Mouse (Mus musculus) urinary bladder, adult 2 months (tissue): ENCODE data around the gene Gm26620. TPM values are rescaled to one million over a fixed set of nuclear protein-coding genes. Genes with fewer than 3 reads are reported as not detected.

Source experiments
- DNase-seq: peaks from one replicate; pipeline ENCODE4 v3.0.0; 2022; ENCODE audit warnings: low spot score
- polyA plus RNA-seq: library from polyadenylated mRNA; depleted of rRNA; stranded (reverse); fragments of >200 nt; gene quantifications from 2 replicates; pipeline ENCODE4 v1.2.3, GENCODE M21; 2012; rRNA removed

Gene Gm26620
- polyA plus RNA-seq, 1 experiment: 1.0 TPM

GRCm38 (mm10) chr1:170911907-170912660 is 27.2 kb downstream of the Gm26620 start:
- DNase-seq: no peak

GRCm38 (mm10) chr1:170912891-170913615 is 28.2 kb downstream of the Gm26620 start, which contains the start of gene Fcrlb:
Fcrlb (minus strand) TSS chr1:170912941.
- no peak for DNase-seq

GRCm38 (mm10) chr1:170915657-170916056 is 30.8 kb downstream of the Gm26620 start:
- no peak for DNase-seq

- no peak for DNase-seq
These were observed 34.4 kb downstream of the Gm26620 start for GRCm38 (mm10) chr1:170919308-170919707.

- DNase-seq: no peak
These were observed 39.6 kb downstream of the Gm26620 start for GRCm38 (mm10) chr1:170924485-170924884.

GRCm38 (mm10) chr1:170926941-170927340 is 42.1 kb downstream of the Gm26620 start:
- no peak for DNase-seq

- DNase-seq: no peak
These were observed 42.5 kb downstream of the Gm26620 start, which contains the start of gene Fcrla for GRCm38 (mm10) chr1:170927378-170927777. Fcrla (minus strand) TSS chr1:170927583.

GRCm38 (mm10) chr1:170928467-170928866 is 43.6 kb downstream of the Gm26620 start:
- DNase-seq: no peak

- DNase-seq: no peak
These were observed 44.4 kb downstream of the Gm26620 start for GRCm38 (mm10) chr1:170929245-170929644.

- no peak for DNase-seq
These were observed 47.2 kb downstream of the Gm26620 start for GRCm38 (mm10) chr1:170932043-170932442.

GRCm38 (mm10) chr1:170933386-170933920 is 48.6 kb downstream of the Gm26620 start:
- DNase-seq: no peak

GRCm38 (mm10) chr1:170933940-170934339 is 49.1 kb downstream of the Gm26620 start:
- DNase-seq: no peak

GRCm38 (mm10) chr1:170934383-170934782 is 49.5 kb downstream of the Gm26620 start:
- no peak for DNase-seq

Other genes with a start within 250 kb of the Gm26620 start
- 37.8 and 39.7 TPM in 2 replicates for gene Olfml2b, start 240.5 kb upstream of the Gm26620 start, polyA plus RNA-seq
- gene Atf6, start 17.3 kb upstream of the Gm26620 start, polyA plus RNA-seq: 12.6 and 14.3 TPM in 2 replicates
- 25.4 and 29.1 TPM in 2 replicates for gene Dusp12, start 475 bp downstream of the Gm26620 start, polyA plus RNA-seq
- 0.07 and 0.23 TPM in 2 replicates for gene Fcrlb, start 27.9 kb downstream of the Gm26620 start, polyA plus RNA-seq
- gene Fcrla, start 42.5 kb downstream of the Gm26620 start, polyA plus RNA-seq: 0.50 and 0.78 TPM in 2 replicates
- 28.5 and 36.1 TPM in 2 replicates for gene Fcgr2b, start 91.5 kb downstream of the Gm26620 start, polyA plus RNA-seq
- 2.7 and 5.9 TPM in 2 replicates for gene Fcgr4, start 133.9 kb downstream of the Gm26620 start, polyA plus RNA-seq
- 30.3 and 31.5 TPM in 2 replicates for gene Fcgr3, start 179.9 kb downstream of the Gm26620 start, polyA plus RNA-seq
- 11.3 and 12.6 TPM in 2 replicates for gene Cfap126, start 228.9 kb downstream of the Gm26620 start, polyA plus RNA-seq